Mouse (Mus musculus) retina, postnatal 1 day (tissue): ENCODE data around the gene Ccdc106.
"Not testable (repeated sequence)": the region's sequence is repeated elsewhere in the genome, so short reads cannot be mapped to it uniquely, and the experiment has no call there.

Source experiments
- DNase-seq: peaks from one replicate; pipeline ENCODE4 v3.0.0-alpha.2; 2012

The Ccdc106 gene

GRCm38 (mm10) chr7:5020000-5020681 lies at the start of gene Ccdc106, which contains the start of gene Zfp865:
Gene Ccdc106, plus strand, starts transcription at chr7:5020553.
Gene Zfp865, plus strand, starts transcription at chr7:5020376.
- peak; percentile 99 for DNase-seq

- no peak for DNase-seq
Observed at GRCm38 (mm10) chr7:4971068-4971467, 49.3 kb upstream of the Ccdc106 start, which contains the start of gene Sbk3. Gene Sbk3, minus strand, starts transcription at chr7:4971168.

- DNase-seq: no peak
Observed at GRCm38 (mm10) chr7:4971710-4972109, 48.6 kb upstream of the Ccdc106 start.

- DNase-seq: no peak
Observed at GRCm38 (mm10) chr7:4972321-4973047, 47.9 kb upstream of the Ccdc106 start.

GRCm38 (mm10) chr7:4975455-4975854 lies 44.9 kb upstream of the Ccdc106 start:
- DNase-seq: no peak

- DNase-seq: no peak
Observed at GRCm38 (mm10) chr7:4976832-4977231, 43.5 kb upstream of the Ccdc106 start.

GRCm38 (mm10) chr7:4988250-4988649 lies 32.1 kb upstream of the Ccdc106 start:
- DNase-seq: no peak

GRCm38 (mm10) chr7:4993347-4993998 lies 26.9 kb upstream of the Ccdc106 start:
- DNase-seq: no peak

- DNase-seq: no peak
Observed at GRCm38 (mm10) chr7:4993999-4994788, 26.2 kb upstream of the Ccdc106 start.

GRCm38 (mm10) chr7:4995268-4996002 lies 24.9 kb upstream of the Ccdc106 start:
- no peak for DNase-seq

GRCm38 (mm10) chr7:4996003-4996895 lies 24.1 kb upstream of the Ccdc106 start, which contains the start of gene Zfp579:
Gene Zfp579, minus strand, starts transcription at chr7:4996158.
- peak; percentile 96 for DNase-seq

GRCm38 (mm10) chr7:4996934-4997333 lies 23.4 kb upstream of the Ccdc106 start:
- DNase-seq: no peak

GRCm38 (mm10) chr7:4999876-5000275 lies 20.5 kb upstream of the Ccdc106 start:
- DNase-seq: no peak

GRCm38 (mm10) chr7:5002876-5003275 lies 17.5 kb upstream of the Ccdc106 start:
- DNase-seq: not testable (repeated sequence)

GRCm38 (mm10) chr7:5008229-5008628 lies 12.1 kb upstream of the Ccdc106 start:
- no peak for DNase-seq

- no peak for DNase-seq
Observed at GRCm38 (mm10) chr7:5012681-5013513, 7.5 kb upstream of the Ccdc106 start.

- peak; percentile 99 for DNase-seq
Observed at GRCm38 (mm10) chr7:5014251-5015117, 5.9 kb upstream of the Ccdc106 start, which contains the start of the genes Zfp524 and Fiz1. Gene Zfp524, plus strand, starts transcription at chr7:5014415. Gene Fiz1, minus strand, starts transcription at chr7:5014697.

GRCm38 (mm10) chr7:5015118-5016001 lies 5.0 kb upstream of the Ccdc106 start, which contains the start of gene Gm44973:
Gene Gm44973, plus strand, starts transcription at chr7:5015496.
- peak; percentile 98 for DNase-seq
